Mouse (Mus musculus) forebrain, postnatal 0 days (tissue): ENCODE results near the gene Cd72. TPM values are rescaled to one million over a fixed set of nuclear protein-coding genes. Genes with fewer than 3 reads are reported as not detected.

Experiments
- ATAC-seq: fragments of 200-750 bp; cut with Nextera tagmentation; 2 replicates; pipeline ENCODE4 v1.8.0; 2017; ENCODE audit warnings: mild to moderate bottlenecking, moderate library complexity
- DNase-seq: peaks from one replicate; pipeline ENCODE4 v3.0.0-alpha.2; 2015
- H3K27ac ChIP-seq: fragments of 300-500 bp; sonication (generic); 2 replicates; pipeline ENCODE4 v1.5.1; 2014; ENCODE audit warnings: low read depth, mild to moderate bottlenecking, antibody characterized with exemption, low read length, moderate library complexity, mixed read lengths
- H3K27me3 ChIP-seq: fragments of 300-500 bp; sonication (generic); 2 replicates; pipeline ENCODE4 v1.6.1; 2014; ENCODE audit warnings: mild to moderate bottlenecking, low read length, mixed read lengths; ENCODE audit not compliant: insufficient read depth
- H3K36me3 ChIP-seq: fragments of 300-500 bp; sonication (generic); 2 replicates; pipeline ENCODE4 v1.6.1; 2014; ENCODE audit warnings: mild to moderate bottlenecking, moderate library complexity; ENCODE audit not compliant: insufficient read depth
- H3K4me1 ChIP-seq: fragments of 300-500 bp; sonication (generic); 2 replicates; pipeline ENCODE4 v1.6.1; 2014; ENCODE audit warnings: antibody characterized with exemption; ENCODE audit not compliant: insufficient read depth
- H3K4me2 ChIP-seq: fragments of 300-500 bp; sonication (generic); 2 replicates; pipeline ENCODE4 v1.6.1; 2014; ENCODE audit warnings: low read depth, mild to moderate bottlenecking, moderate library complexity
- H3K4me3 ChIP-seq: fragments of 300-500 bp; sonication (generic); 2 replicates; pipeline ENCODE4 v1.5.1; 2014; ENCODE audit warnings: low read depth, low read length, mixed read lengths
- H3K9ac ChIP-seq: fragments of 300-500 bp; sonication (generic); 2 replicates; pipeline ENCODE4 v1.6.1; 2014; ENCODE audit warnings: mild to moderate bottlenecking
- H3K9me3 ChIP-seq: fragments of 300-500 bp; sonication (generic); 2 replicates; pipeline ENCODE4 v1.6.1; 2016; ENCODE audit warnings: low read length
- CTCF ChIP-seq: sonication (generic); IDR thresholded peaks from 2 replicates; pipeline ENCODE4 v1.5.1; 2016; ENCODE audit warnings: antibody characterized with exemption, control low read depth, low read depth
- WGBS: fragments of 180-500 bp; shearing (Covaris S2); extraction: QIAGEN DNeasy Blood & Tissue Kit; methylation state at CpG from one replicate; pipeline ENCODE4 v1.1.7; 2014; 5-methylcytosine and 5-hydroxymethylcytosine counted together
- polyA plus RNA-seq: library from polyadenylated mRNA; unstranded; fragments of >200 nt; fragmentation: Nextera tagmentation; extraction: Ambion mirVana; gene quantifications from 2 replicates; pipeline ENCODE4 v1.2.1, GENCODE M21; 2015
- total RNA-seq: library from RNA; depleted of rRNA; stranded (reverse); fragments of >200 nt; gene quantifications from 2 replicates; pipeline ENCODE4 v1.2.3, GENCODE M21; 2014

The Cd72 gene
- total and polyA plus RNA-seq, 2 experiments from 2014 or later: 0.19 to 3.2 TPM

- Histone ChIP-seq H3K4me3 (no peak overlapping the region), H3K4me2 (no peak overlapping the region), H3K9ac (no peak overlapping the region), H3K27ac (no peak overlapping the region), H3K27me3 (no peaks in the 10 kb centered on the region), H3K9me3 (no peaks in the 10 kb centered on the region), H3K36me3 (peaks cover 53% of the 10 kb centered on the region), H3K4me1 (no peaks in the 10 kb centered on the region)
- no peak for TF ChIP-seq CTCF
- ATAC-seq: no peak
- DNase-seq: no peak
- WGBS: 83% methylated on average over 16 of the region's 16 CpGs
Measured at GRCm38 (mm10) chr4:43417269-43418062, 37.0 kb downstream of the Cd72 start.

DNA sequence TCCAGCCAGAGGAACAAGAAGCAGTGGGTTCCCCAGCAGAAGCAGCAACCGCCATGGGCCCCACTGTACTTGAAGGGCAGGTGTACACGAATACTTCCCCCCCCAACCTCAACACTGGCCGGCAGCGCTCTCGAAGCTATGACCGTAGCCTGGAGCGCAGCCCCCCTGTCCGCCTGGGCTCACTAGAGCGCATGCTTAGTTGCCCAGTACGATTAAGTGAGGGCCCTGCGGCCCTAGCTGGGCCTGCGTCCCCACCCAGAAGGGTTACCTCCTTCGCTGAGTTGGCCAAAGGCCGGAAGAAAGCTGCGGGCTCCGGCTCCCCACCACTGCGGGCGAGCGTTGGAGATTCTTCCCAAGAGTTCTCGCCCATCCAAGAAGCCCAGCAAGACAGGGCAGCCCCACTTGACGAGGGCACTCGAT lies 38.3 kb downstream of the Cd72 start:
- Histone ChIP-seq H3K9ac (no peak overlapping the region), H3K36me3 (peaks cover 43% of the 10 kb centered on the region), H3K4me2 (no peak overlapping the region), H3K4me3 (no peak overlapping the region), H3K9me3 (no peaks in the 10 kb centered on the region), H3K27ac (no peak overlapping the region), H3K27me3 (no peaks in the 10 kb centered on the region), H3K4me1 (no peaks in the 10 kb centered on the region)
- DNase-seq (no peak), ATAC-seq (no peak)
- no peak for TF ChIP-seq CTCF
- WGBS: 96% methylated on average over 22 of the region's 22 CpGs

DNA sequence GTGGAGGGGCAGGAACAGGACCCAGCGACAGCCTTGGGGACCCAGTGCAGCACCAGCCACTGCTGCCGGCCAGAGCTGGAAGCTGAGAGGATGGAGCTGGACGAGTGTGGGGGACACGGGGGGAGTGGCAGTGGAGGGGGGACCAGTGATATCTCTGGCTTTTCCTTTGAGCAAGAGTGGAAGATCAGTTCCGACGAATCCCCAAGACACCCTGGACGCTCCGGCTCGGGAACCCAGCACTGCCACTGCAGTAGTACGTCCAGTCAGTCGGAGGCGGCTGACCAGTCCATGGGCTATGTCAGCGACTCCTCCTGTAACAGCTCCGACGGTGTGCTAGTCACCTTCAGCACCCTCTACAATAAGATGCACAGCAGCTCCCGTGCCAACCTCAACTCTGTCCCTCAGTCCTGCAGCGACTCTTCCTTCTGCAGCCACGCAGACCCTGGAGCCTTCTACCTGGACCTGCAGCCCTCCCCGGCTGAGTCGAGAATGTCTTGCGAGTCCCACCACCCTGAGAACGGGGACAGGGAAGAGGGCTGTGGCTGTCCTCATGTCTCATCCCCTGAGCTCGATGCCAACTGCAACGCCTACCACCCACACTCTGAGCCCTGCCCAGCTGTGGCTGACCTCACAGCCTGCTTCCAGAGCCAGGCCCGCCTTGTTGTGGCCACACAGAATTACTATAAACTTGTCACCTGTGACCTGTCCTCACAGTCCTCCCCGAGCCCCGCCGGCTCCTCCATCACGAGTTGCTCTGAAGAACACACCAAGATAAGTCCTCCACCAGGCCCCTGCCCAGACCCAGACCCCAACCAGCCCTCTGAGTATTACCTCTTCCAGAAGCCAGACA lies 39.0 kb downstream of the Cd72 start:
- Histone ChIP-seq H3K4me3 (no peak overlapping the region), H3K4me1 (no peaks in the 10 kb centered on the region), H3K36me3 (peaks cover 43% of the 10 kb centered on the region), H3K9ac (no peak overlapping the region), H3K9me3 (no peaks in the 10 kb centered on the region), H3K4me2 (no peak overlapping the region), H3K27ac (no peak overlapping the region), H3K27me3 (no peaks in the 10 kb centered on the region)
- 91% methylated on average over 29 of the region's 29 CpGs for WGBS
- DNase-seq: no peak
- no peak for TF ChIP-seq CTCF
- no peak for ATAC-seq

GRCm38 (mm10) chr4:43414761-43415160 lies 39.7 kb downstream of the Cd72 start:
- no peaks in the 10 kb centered on the region for H3K4me1 ChIP-seq
- no peaks in the 10 kb centered on the region for H3K27me3 ChIP-seq
- H3K4me2 ChIP-seq: no peak overlapping the region
- ATAC-seq (no peak), DNase-seq (no peak)
- H3K9ac ChIP-seq: no peak overlapping the region
- no peak for TF ChIP-seq CTCF
- no peaks in the 10 kb centered on the region for H3K9me3 ChIP-seq
- H3K27ac ChIP-seq: no peak overlapping the region
- WGBS: 89% methylated on average over 14 of the region's 14 CpGs
- peaks cover 43% of the 10 kb centered on the region for H3K36me3 ChIP-seq
- no peak overlapping the region for H3K4me3 ChIP-seq

GRCm38 (mm10) chr4:43407071-43407920 lies 47.1 kb downstream of the Cd72 start:
- ATAC-seq (peak; percentile 78), DNase-seq (peak; percentile 75)
- no peaks in the 10 kb centered on the region for H3K27me3 ChIP-seq
- peak overlapping the region; percentile 76 for H3K4me2 ChIP-seq
- WGBS: 65% methylated on average over 12 of the region's 12 CpGs
- peaks cover 20% of the 10 kb centered on the region for H3K4me1 ChIP-seq
- H3K9me3 ChIP-seq: no peaks in the 10 kb centered on the region
- peak overlapping the region; percentile 98 for H3K27ac ChIP-seq
- H3K36me3 ChIP-seq: peaks cover under 1% of the 10 kb centered on the region; the same call in 1 of the 2 replicates
- H3K9ac ChIP-seq: peak overlapping the region; percentile 81
- TF ChIP-seq CTCF: no peak
- H3K4me3 ChIP-seq: peak overlapping the region; percentile 53

GRCm38 (mm10) chr4:43406162-43406971 lies 48.1 kb downstream of the Cd72 start:
- Histone ChIP-seq H3K4me1 (peaks cover 20% of the 10 kb centered on the region), H3K27me3 (no peaks in the 10 kb centered on the region), H3K4me2 (peak overlapping the region; percentile 76), H3K27ac (peak overlapping the region; percentile 98), H3K36me3 (peaks cover 6% of the 10 kb centered on the region; the same call in 1 of the 2 replicates), H3K9ac (peak overlapping the region; percentile 81), H3K9me3 (no peaks in the 10 kb centered on the region), H3K4me3 (peak overlapping the region; percentile 53)
- DNase-seq: peak; percentile 91
- 2% methylated on average over 26 of the region's 28 CpGs for WGBS
- ATAC-seq: peak; percentile 95
- peak; percentile 75 for TF ChIP-seq CTCF
